Mouse (Mus musculus): ENCODE measurements at regions not wholly inside any gene's neighbourhood (a gene's known extent, or its start where the extent isn't known, plus 50 kb on each side); places are given as distances from the start of the nearest gene placed in this dataset.

DNA sequence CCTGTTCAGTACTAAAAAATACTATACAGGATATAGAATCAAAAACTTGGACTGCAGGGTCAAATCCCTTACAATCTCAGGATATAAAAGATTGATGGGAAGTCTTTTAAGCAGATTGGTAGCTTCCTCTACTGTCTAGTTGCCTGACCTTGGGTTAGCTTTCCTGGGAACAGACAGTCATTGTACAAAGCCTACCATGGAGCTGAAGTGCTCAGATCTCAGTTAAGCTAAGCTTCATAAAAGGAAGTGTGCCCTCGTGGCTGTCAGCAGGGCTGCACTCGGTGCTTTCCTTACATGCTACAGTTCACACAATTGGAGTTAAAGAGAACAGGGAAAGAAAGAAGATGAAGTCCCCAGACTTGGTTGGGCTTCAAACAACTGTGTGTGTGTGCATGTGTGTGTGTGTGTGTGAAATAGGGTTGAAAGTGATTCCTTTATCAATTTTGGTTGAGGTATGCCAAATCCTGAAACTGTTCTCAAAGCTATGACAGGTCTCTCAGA is 338.4 kb downstream of the Gm21750 start:
- WGBS, result 41% methylated on average over 2 of the region's 2 CpGs
- H3K4me2 ChIP-seq (ENCODE audit: low read length), result no peak overlapping the region
- H3K4me3 ChIP-seq (replicated peaks; ENCODE audit: low read depth, low read length), result no peak overlapping the region
- no peak overlapping the region for H3K27ac ChIP-seq (replicated peaks; ENCODE audit: low read depth, low read length)
- no peak overlapping the region for H3K9ac ChIP-seq (replicated peaks; ENCODE audit: low read length)
- ATAC-seq (ENCODE audit: low FRiP score, low TSS enrichment), result no peak
- H3K9me3 ChIP-seq (ENCODE audit: control insufficient read depth, low read length), result no peaks in the 10 kb centered on the region
- H3K36me3 ChIP-seq (ENCODE audit: control insufficient read depth, insufficient read depth, low read length), result no peaks in the 10 kb centered on the region
- no peaks in the 10 kb centered on the region for H3K27me3 ChIP-seq (ENCODE audit: control insufficient read depth, insufficient read depth, low read length)
- no peaks in the 10 kb centered on the region for H3K4me1 ChIP-seq (ENCODE audit: control insufficient read depth, insufficient read depth, low read length)
- DNase-seq, result peak; percentile 14

DNA sequence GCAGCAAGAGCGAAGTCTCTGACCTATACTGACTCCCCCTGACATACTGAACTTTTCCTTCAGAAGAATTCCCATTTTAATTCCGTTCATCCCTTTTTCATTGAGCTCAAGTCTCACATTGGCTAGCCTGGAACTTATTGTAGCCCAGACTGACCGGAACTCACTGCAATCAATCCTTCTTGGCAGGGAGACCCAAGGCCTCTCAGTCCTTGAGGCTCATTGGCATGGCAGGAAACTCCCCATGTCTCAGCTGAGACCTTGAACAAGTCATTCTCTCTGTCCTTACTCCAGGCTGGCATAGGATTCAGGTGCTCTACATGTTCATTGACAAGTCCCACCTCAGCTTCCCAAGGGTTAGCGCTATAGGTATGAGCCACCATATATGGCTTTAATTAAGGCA is 345.9 kb downstream of the Gm21750 start:
- Histone ChIP-seq H3K9ac (replicated peaks; ENCODE audit: low read length) (no peak overlapping the region), H3K4me2 (ENCODE audit: low read length) (no peak overlapping the region), H3K27me3 (ENCODE audit: control insufficient read depth, insufficient read depth, low read length) (no peaks in the 10 kb centered on the region), H3K4me1 (ENCODE audit: control insufficient read depth, insufficient read depth, low read length) (no peaks in the 10 kb centered on the region), H3K4me3 (replicated peaks; ENCODE audit: low read depth, low read length) (no peak overlapping the region), H3K36me3 (ENCODE audit: control insufficient read depth, insufficient read depth, low read length) (no peaks in the 10 kb centered on the region), H3K27ac (replicated peaks; ENCODE audit: low read depth, low read length) (no peak overlapping the region), H3K9me3 (ENCODE audit: control insufficient read depth, low read length) (no peaks in the 10 kb centered on the region)
- WGBS, result 95% methylated on average over 4 of the region's 4 CpGs
- ATAC-seq (ENCODE audit: low FRiP score, low TSS enrichment) (no peak), DNase-seq (no peak)

GRCm38 (mm10) chr14:74011555-74011954 is 350.5 kb downstream of the Gm21750 start:
- no peak overlapping the region for H3K4me3 ChIP-seq (replicated peaks; ENCODE audit: low read depth, low read length)
- H3K27ac ChIP-seq (replicated peaks; ENCODE audit: low read depth, low read length), result no peak overlapping the region
- H3K4me2 ChIP-seq (ENCODE audit: low read length), result no peak overlapping the region
- no peaks in the 10 kb centered on the region for H3K4me1 ChIP-seq (ENCODE audit: control insufficient read depth, insufficient read depth, low read length)
- H3K27me3 ChIP-seq (ENCODE audit: control insufficient read depth, insufficient read depth, low read length), result no peaks in the 10 kb centered on the region
- no peaks in the 10 kb centered on the region for H3K36me3 ChIP-seq (ENCODE audit: control insufficient read depth, insufficient read depth, low read length)
- H3K9me3 ChIP-seq (ENCODE audit: control insufficient read depth, low read length), result no peaks in the 10 kb centered on the region
- H3K9ac ChIP-seq (replicated peaks; ENCODE audit: low read length), result no peak overlapping the region
- 67% methylated on average over 1 of the region's 1 CpGs for WGBS
- DNase-seq, result no peak
- no peak for ATAC-seq (ENCODE audit: low FRiP score, low TSS enrichment)

- Histone ChIP-seq H3K4me1 (ENCODE audit: control insufficient read depth, insufficient read depth, low read length) (no peaks in the 10 kb centered on the region), H3K36me3 (ENCODE audit: control insufficient read depth, insufficient read depth, low read length) (no peaks in the 10 kb centered on the region), H3K9ac (replicated peaks; ENCODE audit: low read length) (no peak overlapping the region), H3K27ac (replicated peaks; ENCODE audit: low read depth, low read length) (no peak overlapping the region), H3K4me3 (replicated peaks; ENCODE audit: low read depth, low read length) (no peak overlapping the region), H3K9me3 (ENCODE audit: control insufficient read depth, low read length) (no peaks in the 10 kb centered on the region), H3K4me2 (ENCODE audit: low read length) (no peak overlapping the region), H3K27me3 (ENCODE audit: control insufficient read depth, insufficient read depth, low read length) (no peaks in the 10 kb centered on the region)
- ATAC-seq (ENCODE audit: low FRiP score, low TSS enrichment), result no peak
- DNase-seq, result no peak
- 71% methylated on average over 2 of the region's 2 CpGs for WGBS
Observed at GRCm38 (mm10) chr14:74019421-74019820, 358.4 kb downstream of the Gm21750 start.

DNA sequence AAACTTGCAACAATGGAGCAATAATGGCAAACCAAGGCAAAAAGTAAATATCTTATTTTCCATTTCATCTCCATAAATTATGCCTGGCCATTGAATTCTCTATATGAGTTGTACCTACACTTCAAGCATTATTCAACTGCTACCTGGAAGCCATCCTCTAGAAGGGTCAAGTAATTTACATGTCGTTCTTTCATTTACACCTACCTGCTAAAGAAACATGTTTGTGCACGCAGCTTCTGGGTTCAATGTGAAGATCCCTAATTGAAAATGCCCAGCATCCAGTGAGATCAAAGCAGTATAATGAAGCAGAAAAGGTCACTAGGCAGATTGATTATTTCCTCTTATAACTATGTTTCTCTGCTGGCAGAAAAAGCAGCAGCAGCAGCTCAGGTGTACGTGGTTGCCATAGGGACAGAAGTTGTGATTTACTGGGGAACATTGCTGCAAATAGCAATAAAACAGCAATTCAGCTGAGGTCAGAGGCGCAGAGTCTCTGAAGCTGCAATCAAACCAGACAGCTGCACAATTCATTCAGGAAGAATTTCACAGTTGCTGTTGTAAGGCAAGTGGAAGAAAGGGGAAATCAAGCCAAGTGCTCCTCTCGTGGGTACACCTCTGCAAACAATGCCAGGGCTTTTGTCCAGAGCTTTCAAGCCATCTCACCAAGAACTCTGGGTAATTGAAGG is 386.1 kb downstream of the Gm21750 start:
- WGBS, result 40% methylated on average over 5 of the region's 5 CpGs
- peaks cover 4% of the 10 kb centered on the region; the same call in 1 of the 2 replicates for H3K4me1 ChIP-seq (ENCODE audit: control insufficient read depth, insufficient read depth, low read length)
- peak overlapping the region; percentile 66 for H3K27ac ChIP-seq (replicated peaks; ENCODE audit: low read depth, low read length)
- no peaks in the 10 kb centered on the region for H3K9me3 ChIP-seq (ENCODE audit: control insufficient read depth, low read length)
- no peaks in the 10 kb centered on the region for H3K36me3 ChIP-seq (ENCODE audit: control insufficient read depth, insufficient read depth, low read length)
- DNase-seq (peak; percentile 73), ATAC-seq (ENCODE audit: low FRiP score, low TSS enrichment) (peak; percentile 57; the same call in 1 of the 2 replicates)
- no peak overlapping the region for H3K4me3 ChIP-seq (replicated peaks; ENCODE audit: low read depth, low read length)
- no peak overlapping the region for H3K9ac ChIP-seq (replicated peaks; ENCODE audit: low read length)
- peak overlapping the region; percentile 3; the same call in 1 of the 2 replicates for H3K4me2 ChIP-seq (ENCODE audit: low read length)
- no peaks in the 10 kb centered on the region for H3K27me3 ChIP-seq (ENCODE audit: control insufficient read depth, insufficient read depth, low read length)

DNA sequence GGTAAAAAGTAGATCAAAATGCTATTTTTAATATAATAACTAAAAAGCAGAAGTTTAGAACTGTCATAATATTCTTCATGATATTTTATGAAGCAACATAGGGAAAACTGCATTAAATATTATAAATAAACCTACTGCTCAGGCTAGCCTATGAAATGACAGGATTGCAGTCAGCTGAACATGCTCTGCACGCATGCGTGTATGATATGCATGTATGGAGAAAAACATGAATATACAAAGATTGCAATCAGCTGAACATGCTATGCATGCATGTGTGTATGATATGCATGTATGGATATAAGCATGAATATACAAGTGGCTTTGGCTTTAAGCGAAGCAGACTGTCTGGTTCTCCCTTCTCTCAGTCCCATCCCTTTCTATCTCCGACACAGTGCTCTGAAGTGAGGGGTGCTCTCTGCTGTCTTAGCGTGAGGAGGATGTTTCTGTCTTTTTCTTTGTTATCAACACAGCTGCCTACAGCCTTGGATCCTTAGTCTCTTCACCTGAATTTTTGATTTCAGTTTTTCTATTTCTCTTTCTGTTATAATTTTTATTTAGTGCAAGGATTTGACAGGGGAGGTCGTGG is 386.8 kb downstream of the Gm21750 start:
- Histone ChIP-seq H3K36me3 (ENCODE audit: control insufficient read depth, insufficient read depth, low read length) (no peaks in the 10 kb centered on the region), H3K27ac (replicated peaks; ENCODE audit: low read depth, low read length) (peak overlapping the region; percentile 66), H3K27me3 (ENCODE audit: control insufficient read depth, insufficient read depth, low read length) (no peaks in the 10 kb centered on the region), H3K4me2 (ENCODE audit: low read length) (peak overlapping the region; percentile 3; the same call in 1 of the 2 replicates), H3K4me3 (replicated peaks; ENCODE audit: low read depth, low read length) (no peak overlapping the region), H3K9ac (replicated peaks; ENCODE audit: low read length) (no peak overlapping the region), H3K9me3 (ENCODE audit: control insufficient read depth, low read length) (no peaks in the 10 kb centered on the region), H3K4me1 (ENCODE audit: control insufficient read depth, insufficient read depth, low read length) (peaks cover 4% of the 10 kb centered on the region; the same call in 1 of the 2 replicates)
- ATAC-seq (ENCODE audit: low FRiP score, low TSS enrichment) (peak; percentile 50; the same call in 1 of the 2 replicates), DNase-seq (peak; percentile 39)
- 70% methylated on average over 6 of the region's 6 CpGs for WGBS

DNA sequence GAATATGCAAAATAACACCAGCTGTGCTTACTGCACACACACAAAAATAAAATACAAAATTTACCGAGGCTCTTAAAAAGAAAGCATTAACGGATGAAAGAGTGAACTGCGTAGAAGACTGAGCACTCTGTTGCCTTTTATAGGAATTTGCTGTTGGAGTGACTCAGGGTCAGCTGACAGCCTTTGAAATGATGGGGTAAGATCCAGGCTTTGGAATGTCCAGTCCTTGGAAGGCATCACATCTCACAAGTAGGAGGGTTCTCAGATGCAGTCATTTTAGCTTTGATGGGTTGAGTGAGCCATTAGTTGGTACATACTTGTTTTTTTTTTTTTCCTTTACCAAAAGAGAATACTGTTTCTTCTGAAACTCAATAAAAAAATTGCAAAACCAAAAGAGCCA is 387.4 kb downstream of the Gm21750 start:
- Histone ChIP-seq H3K4me2 (ENCODE audit: low read length) (no peak overlapping the region), H3K36me3 (ENCODE audit: control insufficient read depth, insufficient read depth, low read length) (no peaks in the 10 kb centered on the region), H3K27me3 (ENCODE audit: control insufficient read depth, insufficient read depth, low read length) (no peaks in the 10 kb centered on the region), H3K4me3 (replicated peaks; ENCODE audit: low read depth, low read length) (no peak overlapping the region), H3K9ac (replicated peaks; ENCODE audit: low read length) (no peak overlapping the region), H3K27ac (replicated peaks; ENCODE audit: low read depth, low read length) (peak overlapping the region; percentile 66), H3K9me3 (ENCODE audit: control insufficient read depth, low read length) (no peaks in the 10 kb centered on the region), H3K4me1 (ENCODE audit: control insufficient read depth, insufficient read depth, low read length) (peaks cover 4% of the 10 kb centered on the region; the same call in 1 of the 2 replicates)
- DNase-seq (peak; percentile 6), ATAC-seq (ENCODE audit: low FRiP score, low TSS enrichment) (no peak)
- 82% methylated on average over 3 of the region's 3 CpGs for WGBS

- Histone ChIP-seq H3K27me3 (ENCODE audit: control insufficient read depth, insufficient read depth, low read length) (no peaks in the 10 kb centered on the region), H3K9me3 (ENCODE audit: control insufficient read depth, low read length) (no peaks in the 10 kb centered on the region), H3K4me1 (ENCODE audit: control insufficient read depth, insufficient read depth, low read length) (no peaks in the 10 kb centered on the region), H3K4me3 (replicated peaks; ENCODE audit: low read depth, low read length) (no peak overlapping the region), H3K36me3 (ENCODE audit: control insufficient read depth, insufficient read depth, low read length) (no peaks in the 10 kb centered on the region), H3K27ac (replicated peaks; ENCODE audit: low read depth, low read length) (no peak overlapping the region), H3K9ac (replicated peaks; ENCODE audit: low read length) (no peak overlapping the region), H3K4me2 (ENCODE audit: low read length) (no peak overlapping the region)
- no peak for ATAC-seq (ENCODE audit: low FRiP score, low TSS enrichment)
- no peak for DNase-seq
Observed at GRCm38 (mm10) chr14:74066051-74066450, 405.0 kb downstream of the Gm21750 start.

DNA sequence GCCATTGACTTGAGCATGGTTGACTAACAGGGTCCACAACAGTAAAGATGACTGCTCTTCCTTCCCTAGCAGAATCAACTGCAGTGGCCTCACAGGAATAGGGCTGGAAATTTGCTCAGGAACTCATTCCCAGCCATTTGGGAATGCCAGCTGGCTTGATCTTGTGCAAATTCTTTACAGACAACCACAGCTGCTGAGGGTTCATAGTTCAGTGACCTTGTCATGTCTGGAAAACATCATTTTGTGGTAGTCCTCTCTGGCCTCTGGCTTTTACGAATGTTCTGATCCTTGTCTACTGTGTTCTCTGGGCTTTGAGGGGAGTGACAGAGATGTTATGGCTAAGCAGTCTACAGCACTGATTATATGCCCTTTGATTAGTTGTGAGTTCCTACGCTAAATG is 432.0 kb downstream of the Gm21750 start:
- 87% methylated on average over 2 of the region's 2 CpGs for WGBS
- no peak for ATAC-seq (ENCODE audit: low FRiP score, low TSS enrichment)

More for the DNA sequence above, 432.0 kb downstream of the Gm21750 start:
- Histone ChIP-seq H3K9ac (replicated peaks; ENCODE audit: low read length) (no peak overlapping the region), H3K4me3 (replicated peaks; ENCODE audit: low read depth, low read length) (no peak overlapping the region), H3K36me3 (ENCODE audit: control insufficient read depth, insufficient read depth, low read length) (no peaks in the 10 kb centered on the region), H3K4me2 (ENCODE audit: low read length) (no peak overlapping the region), H3K27ac (replicated peaks; ENCODE audit: low read depth, low read length) (no peak overlapping the region), H3K4me1 (ENCODE audit: control insufficient read depth, insufficient read depth, low read length) (no peaks in the 10 kb centered on the region), H3K27me3 (ENCODE audit: control insufficient read depth, insufficient read depth, low read length) (no peaks in the 10 kb centered on the region), H3K9me3 (ENCODE audit: control insufficient read depth, low read length) (no peaks in the 10 kb centered on the region)
- no peak for DNase-seq

Data from midbrain, embryonic 14.5 days (tissue).